Mouse (Mus musculus): ENCODE measurements around the gene Ska2. TPM values are rescaled to one million over a fixed set of nuclear protein-coding genes. Genes with fewer than 3 reads are reported as not detected.

Gene Ska2
- polyA plus RNA-seq (2011; ENCODE audit: insufficient read length, low read depth, missing spikeins) = 51.2 and 75.7 TPM in 2 replicates

DNA sequence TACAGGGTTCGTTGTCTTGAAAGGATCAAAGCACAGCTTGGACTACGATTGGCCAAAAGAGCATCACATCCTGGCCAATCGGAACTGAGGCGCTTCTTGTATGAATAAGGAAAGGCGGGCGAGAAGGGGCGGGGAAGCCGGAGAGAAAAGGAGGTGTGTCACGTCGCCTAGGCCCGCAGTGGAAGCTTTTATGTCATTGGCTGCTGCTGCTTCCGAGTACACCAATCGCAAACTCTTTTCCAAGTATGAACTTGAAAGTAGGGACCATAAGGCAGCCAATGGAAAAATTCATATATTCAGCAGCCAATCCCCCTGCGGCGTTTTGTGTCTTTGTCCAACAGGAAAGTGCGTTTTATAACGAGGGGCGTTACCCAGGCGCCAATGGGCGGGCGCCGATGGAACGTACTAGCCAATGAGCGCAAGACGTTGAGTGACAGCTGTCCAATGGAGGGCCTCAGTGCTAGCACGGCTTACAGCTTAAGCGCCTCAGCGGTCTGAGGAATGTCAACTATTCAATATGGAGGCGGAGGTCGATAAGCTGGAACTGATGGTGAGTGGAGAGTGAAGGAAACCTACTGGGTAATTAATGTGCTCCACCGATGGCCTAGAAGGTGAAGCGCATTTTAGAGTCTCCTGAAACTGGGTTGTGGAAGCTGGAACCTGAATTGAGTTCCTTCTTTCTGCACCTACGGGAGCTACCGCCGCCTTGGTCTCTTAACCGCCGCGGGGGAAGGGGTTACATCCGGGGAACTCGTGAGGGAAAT lies at the start of gene Ska2:
Gene Ska2 (plus strand): TSS at position 480 of the 764 bp plus-strand sequence.
- TF ChIP-seq POLR2A (IDR thresholded peaks at IDR 0.05; ENCODE audit: low read depth, low read length) = peak; percentile 88
- no peak for TF ChIP-seq CTCF (IDR thresholded peaks at IDR 0.05; ENCODE audit: borderline replicate concordance, insufficient read depth, low read length)
- H3K4me3 ChIP-seq (ENCODE audit: insufficient read depth, low read length) = peak within 1 kb of the TSS; percentile 95
- H3K27ac ChIP-seq (ENCODE audit: insufficient read depth, low read length) = peak within 1 kb of the TSS; percentile 89
- no peaks in the 10 kb centered on the region; the same call in 1 of the 2 replicates for H3K4me1 ChIP-seq (ENCODE audit: control insufficient read depth, insufficient read depth, low read length)

DNA sequence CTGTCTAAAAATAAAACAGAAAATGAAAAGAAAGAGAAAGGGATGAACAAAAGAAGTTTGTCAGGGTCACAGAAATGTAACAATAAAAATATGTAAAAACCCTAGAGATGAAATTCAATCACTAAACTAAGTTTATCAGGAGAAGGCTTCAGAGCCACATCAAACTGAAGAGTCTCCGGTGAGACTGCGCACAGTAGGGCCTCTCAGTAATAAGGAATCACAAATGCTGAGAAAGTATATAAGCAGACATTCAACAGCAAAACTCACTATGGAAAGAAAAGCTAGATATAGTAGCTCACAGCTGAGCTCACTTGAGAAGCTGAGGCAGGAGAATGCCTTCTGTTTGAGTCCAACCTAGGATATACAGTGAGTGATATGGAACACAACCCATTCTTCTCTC lies 48.6 kb upstream of the Ska2 start:
- no peak overlapping the region for H3K4me3 ChIP-seq (ENCODE audit: insufficient read depth, low read length)
- no peak overlapping the region for H3K27ac ChIP-seq (ENCODE audit: insufficient read depth, low read length)
- no peaks in the 10 kb centered on the region for H3K4me1 ChIP-seq (ENCODE audit: control insufficient read depth, insufficient read depth, low read length)
- TF ChIP-seq POLR2A (IDR thresholded peaks at IDR 0.05; ENCODE audit: low read depth, low read length) (no peak), CTCF (IDR thresholded peaks at IDR 0.05; ENCODE audit: borderline replicate concordance, insufficient read depth, low read length) (no peak)

DNA sequence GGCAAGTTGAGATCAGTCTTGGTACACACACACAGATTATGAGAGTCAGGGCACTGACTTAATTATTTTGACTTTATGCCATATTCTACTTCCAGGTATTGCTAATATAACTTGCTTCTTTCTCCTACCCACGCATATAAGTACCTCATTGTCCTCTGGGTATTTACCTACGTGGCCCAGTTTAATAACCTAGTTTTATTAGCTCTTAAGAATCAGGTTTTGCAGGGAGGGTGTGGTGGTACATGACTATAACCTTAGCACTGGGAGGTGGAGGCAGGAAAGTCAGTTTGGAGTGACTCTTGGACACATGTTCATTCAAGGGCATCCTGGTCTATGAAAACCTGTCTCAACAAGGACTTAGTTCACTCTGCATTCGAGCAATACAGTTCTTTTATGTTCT lies 46.9 kb upstream of the Ska2 start:
- H3K4me1 ChIP-seq (ENCODE audit: control insufficient read depth, insufficient read depth, low read length) = no peaks in the 10 kb centered on the region
- no peak overlapping the region for H3K27ac ChIP-seq (ENCODE audit: insufficient read depth, low read length)
- H3K4me3 ChIP-seq (ENCODE audit: insufficient read depth, low read length) = no peak overlapping the region
- no peak for TF ChIP-seq POLR2A (IDR thresholded peaks at IDR 0.05; ENCODE audit: low read depth, low read length)
- no peak for TF ChIP-seq CTCF (IDR thresholded peaks at IDR 0.05; ENCODE audit: borderline replicate concordance, insufficient read depth, low read length)

DNA sequence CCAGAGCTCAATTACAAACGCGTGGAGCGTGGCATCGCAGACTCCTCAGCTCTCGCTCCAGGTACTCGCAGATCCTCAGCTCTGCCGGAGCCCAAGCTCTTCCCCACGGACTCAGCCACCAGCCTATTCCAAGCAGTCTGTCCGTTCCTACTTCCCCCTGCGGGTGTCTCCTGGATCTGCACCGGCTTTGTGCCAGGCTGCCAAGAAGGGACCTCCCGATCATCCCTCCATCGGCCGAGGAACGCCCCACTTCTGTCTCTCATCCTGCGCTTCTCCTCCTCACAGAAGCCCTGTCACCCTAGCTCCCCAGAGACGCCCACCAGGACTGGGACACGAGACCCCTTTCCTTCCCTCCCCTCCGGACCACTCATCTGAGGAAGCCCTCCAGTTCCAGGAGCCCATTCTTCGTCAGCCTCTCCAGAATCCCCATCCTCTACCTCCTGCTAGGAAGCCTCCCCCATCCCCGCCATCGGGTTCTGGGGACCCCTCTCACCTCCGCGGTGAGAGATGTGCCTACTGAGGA lies 35.6 kb upstream of the Ska2 start:
- TF ChIP-seq CTCF (IDR thresholded peaks at IDR 0.05; ENCODE audit: borderline replicate concordance, insufficient read depth, low read length) (no peak), POLR2A (IDR thresholded peaks at IDR 0.05; ENCODE audit: low read depth, low read length) (no peak)
- H3K27ac ChIP-seq (ENCODE audit: insufficient read depth, low read length) = no peak overlapping the region
- 0 out of 2 replicates have a peak, but pooled peaks cover 2% of the 10 kb centered on the region for H3K4me1 ChIP-seq (ENCODE audit: control insufficient read depth, insufficient read depth, low read length)
- peak overlapping the region; percentile 71 for H3K4me3 ChIP-seq (ENCODE audit: insufficient read depth, low read length)

DNA sequence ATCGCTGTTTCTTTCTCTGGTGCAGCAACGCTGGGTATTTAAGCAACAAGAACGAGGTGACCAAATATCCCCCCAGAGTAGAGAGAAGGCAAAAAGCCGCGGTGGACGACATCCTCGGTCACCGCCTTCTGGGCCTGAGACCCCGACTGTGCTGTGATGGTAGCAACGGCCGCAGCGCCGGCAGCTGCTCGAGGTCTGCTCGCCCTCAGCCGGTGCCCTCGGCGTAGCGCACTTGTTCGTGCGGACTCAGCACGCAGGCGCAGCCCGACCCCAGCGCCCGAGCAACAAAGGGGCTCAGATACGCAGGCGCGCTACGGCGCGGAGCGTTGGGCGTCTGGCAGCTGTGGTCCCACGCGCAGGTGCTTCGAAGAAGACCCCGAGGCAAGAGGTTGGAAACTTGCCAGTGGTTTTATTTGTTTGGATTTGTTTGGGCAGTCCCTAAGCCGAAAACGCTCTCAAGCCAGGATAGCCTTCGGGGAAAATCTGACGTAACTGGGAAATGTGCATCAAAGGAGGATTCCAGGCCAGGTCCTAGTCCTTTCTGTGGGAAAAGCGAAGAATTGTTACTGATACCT lies 35.1 kb upstream of the Ska2 start, which contains the start of gene Gdpd1:
Gene Gdpd1 (minus strand): TSS at position 197 of the 575 bp plus-strand sequence.
- Histone ChIP-seq H3K4me3 (ENCODE audit: insufficient read depth, low read length) (peak within 1 kb of the TSS; percentile 71), H3K4me1 (ENCODE audit: control insufficient read depth, insufficient read depth, low read length) (0 out of 2 replicates have a peak, but pooled peaks cover 2% of the 10 kb centered on the region), H3K27ac (ENCODE audit: insufficient read depth, low read length) (no peak within 1 kb of the TSS)
- TF ChIP-seq CTCF (IDR thresholded peaks at IDR 0.05; ENCODE audit: borderline replicate concordance, insufficient read depth, low read length) = no peak
- peak; percentile 82 for TF ChIP-seq POLR2A (IDR thresholded peaks at IDR 0.05; ENCODE audit: low read depth, low read length)

DNA sequence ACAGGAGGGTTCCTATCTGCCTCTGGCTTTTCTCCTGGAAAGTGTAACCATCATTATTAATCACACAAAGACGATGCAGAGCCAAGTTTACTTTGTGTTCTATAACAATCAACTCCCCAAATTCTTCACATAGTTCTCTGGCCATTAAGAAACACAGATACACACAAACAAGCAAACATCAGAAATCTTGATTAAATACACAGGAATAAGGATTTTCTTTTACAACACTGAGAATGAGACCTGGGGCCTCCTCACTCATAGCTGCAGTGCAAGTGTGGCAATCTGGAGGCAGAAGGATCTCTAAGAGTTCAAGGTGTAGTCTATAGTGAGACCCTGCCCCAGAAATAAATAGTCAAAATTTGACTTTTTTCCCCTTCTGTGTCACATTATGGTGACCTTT lies 25.3 kb upstream of the Ska2 start:
- TF ChIP-seq CTCF (IDR thresholded peaks at IDR 0.05; ENCODE audit: borderline replicate concordance, insufficient read depth, low read length) (no peak), POLR2A (IDR thresholded peaks at IDR 0.05; ENCODE audit: low read depth, low read length) (no peak)

DNA sequence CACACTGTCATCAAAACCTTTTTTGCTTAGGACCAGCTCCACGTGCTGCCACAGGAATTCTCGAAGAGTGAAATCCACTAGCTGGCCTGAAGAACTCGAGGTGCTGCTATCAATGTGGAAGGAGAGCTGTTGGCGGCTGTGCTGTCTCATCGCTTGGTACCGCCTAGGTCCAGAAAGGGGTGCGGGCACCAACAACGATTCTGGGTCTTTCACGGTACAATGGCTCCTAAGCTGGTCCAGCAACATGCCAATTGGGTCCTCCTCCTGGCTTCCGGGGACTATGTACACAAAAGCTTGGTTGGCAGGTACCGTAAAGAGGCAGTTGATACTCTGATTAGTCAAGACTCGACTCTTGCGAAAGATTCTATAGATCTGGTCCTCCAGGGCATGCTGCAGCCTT lies 23.6 kb upstream of the Ska2 start:
- Histone ChIP-seq H3K27ac (ENCODE audit: insufficient read depth, low read length) (no peak overlapping the region), H3K4me3 (ENCODE audit: insufficient read depth, low read length) (peak overlapping the region; percentile 97), H3K4me1 (ENCODE audit: control insufficient read depth, insufficient read depth, low read length) (peaks cover 11% of the 10 kb centered on the region; the same call in 1 of the 2 replicates)
- TF ChIP-seq POLR2A (IDR thresholded peaks at IDR 0.05; ENCODE audit: low read depth, low read length) (no peak), CTCF (IDR thresholded peaks at IDR 0.05; ENCODE audit: borderline replicate concordance, insufficient read depth, low read length) (no peak)

More for the DNA sequence above, 25.3 kb upstream of the Ska2 start:
- Histone ChIP-seq H3K4me1 (ENCODE audit: control insufficient read depth, insufficient read depth, low read length) (peaks cover 11% of the 10 kb centered on the region; the same call in 1 of the 2 replicates), H3K27ac (ENCODE audit: insufficient read depth, low read length) (no peak overlapping the region), H3K4me3 (ENCODE audit: insufficient read depth, low read length) (no peak overlapping the region)

DNA sequence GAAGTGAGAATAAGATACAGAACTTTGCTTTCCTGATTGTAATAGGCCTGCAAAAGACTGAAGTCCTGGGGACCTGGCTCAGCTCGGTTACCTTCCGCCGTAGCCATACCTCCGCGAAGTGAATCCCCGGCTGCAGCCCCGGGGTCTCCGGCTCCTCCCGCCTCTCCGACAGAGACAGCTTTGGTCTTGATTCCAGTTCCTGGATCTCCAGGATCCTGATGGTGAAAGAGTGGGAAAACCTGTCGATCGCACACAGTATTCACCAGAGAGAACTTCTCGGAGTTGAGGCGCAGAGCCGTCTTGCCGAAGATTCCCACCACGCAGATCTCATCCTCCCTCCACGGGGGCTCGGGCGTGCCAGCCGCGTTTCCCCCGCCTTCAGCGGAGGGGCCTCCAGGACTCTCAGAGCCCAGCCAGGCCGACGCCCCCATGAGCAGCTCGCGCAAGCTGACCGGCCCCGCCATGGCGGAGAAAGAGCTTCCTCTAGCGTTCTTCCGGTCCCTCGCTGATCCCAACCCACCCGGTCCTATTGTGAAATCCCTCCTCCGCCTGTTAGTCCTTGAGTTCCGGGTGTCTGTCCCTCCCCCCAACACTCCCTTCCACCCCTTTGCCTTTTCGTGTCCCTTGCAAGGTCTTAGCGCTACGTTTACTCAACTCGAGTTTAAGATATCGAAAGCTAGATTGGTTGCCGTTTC lies 22.6 kb upstream of the Ska2 start, which contains the start of gene Smg8:
Gene Smg8 (minus strand): TSS at position 485 of the 695 bp plus-strand sequence.
- peaks cover 11% of the 10 kb centered on the region; the same call in 1 of the 2 replicates for H3K4me1 ChIP-seq (ENCODE audit: control insufficient read depth, insufficient read depth, low read length)
- no peak within 1 kb of the TSS for H3K27ac ChIP-seq (ENCODE audit: insufficient read depth, low read length)
- peak within 1 kb of the TSS; percentile 97 for H3K4me3 ChIP-seq (ENCODE audit: insufficient read depth, low read length)
- no peak for TF ChIP-seq CTCF (IDR thresholded peaks at IDR 0.05; ENCODE audit: borderline replicate concordance, insufficient read depth, low read length)
- TF ChIP-seq POLR2A (IDR thresholded peaks at IDR 0.05; ENCODE audit: low read depth, low read length) = peak; percentile 81

DNA sequence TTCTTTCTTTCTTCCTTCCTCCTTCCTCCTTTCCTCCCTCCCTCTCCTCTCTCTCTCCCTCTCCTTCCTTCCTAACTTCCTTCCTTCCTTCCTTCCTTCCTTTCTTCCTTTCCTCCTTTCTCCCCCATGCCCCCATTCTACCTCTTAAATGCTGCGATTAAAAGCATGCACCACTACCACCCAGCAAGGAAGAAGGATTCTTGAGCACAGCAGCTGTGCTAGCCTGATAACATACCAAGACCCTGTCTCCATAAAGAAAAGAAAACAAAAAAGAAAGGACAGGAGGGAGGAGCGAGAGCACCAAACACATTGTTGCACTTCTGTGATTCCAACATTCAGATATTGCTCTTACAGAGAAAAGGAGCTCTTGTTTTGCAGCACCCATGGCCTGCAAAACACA lies 21.9 kb upstream of the Ska2 start:
- TF ChIP-seq CTCF (IDR thresholded peaks at IDR 0.05; ENCODE audit: borderline replicate concordance, insufficient read depth, low read length) = no peak
- no peak for TF ChIP-seq POLR2A (IDR thresholded peaks at IDR 0.05; ENCODE audit: low read depth, low read length)
- H3K27ac ChIP-seq (ENCODE audit: insufficient read depth, low read length) = no peak overlapping the region
- peak overlapping the region; percentile 97; the same call in 1 of the 2 replicates for H3K4me3 ChIP-seq (ENCODE audit: insufficient read depth, low read length)
- H3K4me1 ChIP-seq (ENCODE audit: control insufficient read depth, insufficient read depth, low read length) = peaks cover 11% of the 10 kb centered on the region; the same call in 1 of the 2 replicates
